Mouse (Mus musculus) stomach, postnatal 0 days (tissue): Measurements from ENCODE around the gene Xpo5.

ENCODE experiments used
- CTCF ChIP-seq: IDR thresholded peaks from 2 replicates; pipeline ENCODE4 v1.5.1; 2016; ENCODE audit warnings: antibody characterized with exemption, low read depth, mild to moderate bottlenecking, moderate library complexity
- EP300 ChIP-seq: optimal IDR thresholded peaks from 2 replicates; pipeline ENCODE3; 2016; ENCODE audit warnings: antibody characterized with exemption

DNA sequence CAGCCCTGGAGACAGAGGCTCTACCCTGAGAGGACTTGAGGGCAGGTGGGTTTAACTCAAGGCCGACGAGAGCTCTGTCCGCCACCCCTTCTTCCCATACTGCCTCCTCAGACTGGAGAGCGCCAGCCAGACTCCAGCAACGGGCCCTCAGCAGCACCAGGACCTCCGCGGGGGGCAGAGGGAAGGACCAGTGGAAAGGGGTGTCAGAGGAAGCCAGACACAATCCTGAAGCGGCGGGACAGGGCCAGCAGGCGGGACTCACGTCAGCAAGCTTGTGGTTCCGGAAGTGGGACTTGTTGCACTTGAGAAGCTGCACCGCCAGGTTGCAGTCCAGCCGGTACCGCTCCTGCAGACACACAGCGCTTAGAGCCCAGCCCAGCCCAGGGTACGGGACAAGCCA, 57.1 kb downstream of the Xpo5 start:
- TF ChIP-seq CTCF = no peak
- no peak for TF ChIP-seq EP300
